Mouse (Mus musculus): ENCODE measurements at regions not wholly inside any gene's neighbourhood (a gene's known extent, or its start where the extent isn't known, plus 50 kb on each side); places are given as distances from the start of the nearest gene placed in this dataset.

DNA sequence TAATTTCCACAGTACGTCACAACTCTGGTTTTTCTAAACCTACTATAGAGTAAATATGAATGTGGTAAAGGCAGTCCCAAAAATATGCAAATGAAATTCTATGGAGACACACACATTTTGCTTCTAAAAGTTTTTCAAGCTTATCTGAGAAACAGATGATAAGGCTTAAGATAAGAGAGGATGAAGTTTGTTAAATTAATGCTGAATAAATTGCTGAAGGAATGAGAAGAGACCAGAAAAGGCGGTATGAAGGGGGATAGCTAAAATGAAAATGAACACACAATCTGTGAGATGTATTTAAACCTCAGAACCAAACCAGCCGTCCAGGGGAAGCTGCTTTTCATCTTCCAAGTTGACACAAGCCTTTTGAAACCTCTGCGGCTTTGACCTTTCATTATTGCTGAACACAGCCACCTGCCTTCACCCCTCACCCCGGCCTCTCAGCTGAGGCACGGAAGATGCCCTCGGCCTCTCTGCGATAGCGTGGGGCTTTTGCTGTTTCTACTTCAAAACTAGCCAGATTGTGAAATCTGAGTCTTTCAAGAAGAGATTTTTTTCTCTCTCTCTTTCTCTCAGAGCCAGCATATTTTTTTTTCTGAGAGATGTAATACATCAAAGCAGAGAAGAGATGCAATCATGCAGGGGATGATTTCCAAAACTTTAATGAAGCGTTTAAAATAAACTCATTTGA lies 328.7 kb upstream of the Rag2 start:
- intact Hi-C loops (cut with DNase I) = loop anchor here (2.0 to 5.0 kb wide), 2 partner anchors 124 to 169 kb away; no protein-coding TSS in a partner anchor
- DNase-seq (ENCODE audit: extremely low spot score in 1 of 2, low spot score in 2 of 2) = no peak
- no peak overlapping the region for H3K4me3 ChIP-seq
- H3K27ac ChIP-seq = peak overlapping the region; percentile 52
- TF ChIP-seq CTCF (IDR thresholded peaks at IDR 0.05) = no peak

- intact Hi-C loops (cut with DNase I) = loop anchor here (2.0 to 5.0 kb wide), 2 partner anchors 124 to 168 kb away; no protein-coding TSS in a partner anchor
- TF ChIP-seq CTCF (IDR thresholded peaks at IDR 0.05) = no peak
- DNase-seq (ENCODE audit: extremely low spot score in 1 of 2, low spot score in 2 of 2) = no peak
- Histone ChIP-seq H3K27ac (peak overlapping the region; percentile 52), H3K4me3 (no peak overlapping the region)
Observed at GRCm38 (mm10) chr2:101296369-101296682, 328.2 kb upstream of the Rag2 start.

DNA sequence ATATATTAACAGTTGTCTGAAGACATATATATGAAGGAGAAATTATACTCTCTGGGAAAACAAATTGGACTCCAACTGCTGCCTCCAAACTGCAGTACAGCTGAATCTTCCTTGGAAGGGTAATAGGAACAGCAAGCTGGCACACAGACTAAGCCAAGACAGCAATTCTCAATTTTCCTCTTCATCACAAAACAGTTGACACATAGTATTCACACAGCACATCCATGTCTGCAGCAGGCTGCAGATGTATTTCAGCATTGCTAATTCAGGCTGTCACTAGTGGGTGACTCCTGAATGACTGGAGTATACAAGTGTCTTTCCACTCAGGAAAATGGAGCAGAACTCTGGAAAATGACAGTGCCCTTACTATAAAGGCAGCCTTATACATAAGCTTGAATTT lies 327.7 kb upstream of the Rag2 start:
- TF ChIP-seq CTCF (IDR thresholded peaks at IDR 0.05) = no peak
- Histone ChIP-seq H3K27ac (peak overlapping the region; percentile 52; the same call in 1 of the 2 replicates), H3K4me3 (no peak overlapping the region)
- intact Hi-C loops (cut with DNase I) = loop anchor here (2.0 to 5.0 kb wide), 2 partner anchors 124 to 168 kb away; no protein-coding TSS in a partner anchor
- DNase-seq (ENCODE audit: extremely low spot score in 1 of 2, low spot score in 2 of 2) = no peak

DNA sequence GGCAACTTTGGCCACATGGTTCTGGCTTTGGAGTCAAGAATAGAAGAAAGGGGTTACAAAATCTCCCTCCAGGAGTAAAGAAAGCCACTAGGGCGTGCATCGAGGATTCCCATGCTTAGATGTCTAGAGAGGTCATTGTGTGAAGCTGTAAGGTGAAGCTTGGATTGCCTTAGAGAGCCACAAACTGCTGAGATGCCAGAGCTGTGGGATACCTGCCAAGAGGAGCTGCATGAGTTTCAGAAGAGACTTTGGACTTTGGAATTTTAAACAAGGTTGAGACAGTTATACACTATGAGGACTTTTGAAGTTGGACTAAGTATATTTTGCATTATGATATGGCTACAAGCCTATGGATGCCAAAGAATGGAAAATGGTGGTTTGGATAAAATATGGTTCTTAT lies 325.4 kb upstream of the Rag2 start:
- Histone ChIP-seq H3K4me3 (no peak overlapping the region), H3K27ac (no peak overlapping the region)
- TF ChIP-seq CTCF (IDR thresholded peaks at IDR 0.05) = no peak
- intact Hi-C loops (cut with DNase I) = loop anchor here (5.0 kb wide), 1 partner anchor 127 kb away; no protein-coding TSS in a partner anchor
- DNase-seq (ENCODE audit: extremely low spot score in 1 of 2, low spot score in 2 of 2) = no peak

- TF ChIP-seq CTCF (IDR thresholded peaks at IDR 0.05) = no peak
- intact Hi-C loops (cut with DNase I) = no loop called here
Observed at GRCm38 (mm10) chr2:101300106-101300505, 324.4 kb upstream of the Rag2 start.

GRCm38 (mm10) chr2:101321286-101321914 lies 303.1 kb upstream of the Rag2 start:
- no peak for TF ChIP-seq CTCF (IDR thresholded peaks at IDR 0.05)
- no peak overlapping the region for H3K4me3 ChIP-seq
- no peak for DNase-seq (ENCODE audit: extremely low spot score in 1 of 2, low spot score in 2 of 2)
- H3K27ac ChIP-seq = no peak overlapping the region
- intact Hi-C loops (cut with DNase I) = no loop called here

More at GRCm38 (mm10) chr2:101300106-101300505, 324.4 kb upstream of the Rag2 start:
- H3K27ac ChIP-seq = no peak overlapping the region; the same call in 1 of the 2 replicates
- no peak for DNase-seq (ENCODE audit: extremely low spot score in 1 of 2, low spot score in 2 of 2)
- H3K4me3 ChIP-seq = no peak overlapping the region

DNA sequence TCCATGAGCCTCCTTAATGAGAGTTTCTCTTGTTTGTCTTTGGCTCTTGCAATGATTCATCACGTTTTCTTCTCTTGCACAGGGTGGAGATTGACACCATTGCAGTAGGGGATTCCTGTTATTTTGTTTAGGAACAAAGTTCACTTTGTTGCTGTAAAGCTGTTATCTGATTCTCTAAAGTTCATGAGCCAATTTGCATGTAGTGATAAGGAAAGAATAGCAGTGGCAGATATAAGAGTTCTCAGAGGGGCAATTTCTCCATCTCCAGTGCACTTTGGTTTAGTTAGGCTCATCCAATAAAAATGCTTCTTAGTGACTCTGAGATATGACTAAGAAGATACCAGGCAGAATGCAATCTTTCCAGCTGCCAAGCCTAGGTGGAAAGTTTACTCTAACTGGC lies 267.8 kb upstream of the Rag2 start:
- TF ChIP-seq CTCF (IDR thresholded peaks at IDR 0.05) = no peak
- intact Hi-C loops (cut with DNase I) = no loop called here
- Histone ChIP-seq H3K4me3 (no peak overlapping the region), H3K27ac (no peak overlapping the region)
- no peak for DNase-seq (ENCODE audit: extremely low spot score in 1 of 2, low spot score in 2 of 2)

DNA sequence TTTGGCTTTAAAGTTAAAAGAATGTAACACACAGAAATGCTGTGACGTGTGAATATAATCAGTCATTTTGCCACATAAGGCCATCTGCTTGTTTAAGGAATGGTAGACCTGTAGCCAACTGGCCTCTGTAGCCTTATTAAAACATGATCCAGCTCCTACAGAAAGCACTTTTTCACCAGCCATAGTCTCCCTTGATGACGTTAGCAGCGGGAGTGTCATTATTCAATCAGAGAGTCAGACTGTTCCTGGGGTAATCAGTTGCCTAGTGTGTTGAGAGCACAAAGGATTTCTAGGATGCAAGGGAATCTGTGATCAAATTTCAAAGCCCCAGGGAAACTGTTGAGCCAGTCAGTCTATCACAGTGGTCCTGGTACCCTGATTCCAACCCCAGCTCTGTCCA lies 260.3 kb upstream of the Rag2 start:
- no peak for TF ChIP-seq CTCF (IDR thresholded peaks at IDR 0.05)
- Histone ChIP-seq H3K4me3 (no peak overlapping the region), H3K27ac (no peak overlapping the region)
- DNase-seq (ENCODE audit: extremely low spot score in 1 of 2, low spot score in 2 of 2) = no peak
- intact Hi-C loops (cut with DNase I) = no loop called here

GRCm38 (mm10) chr2:101368278-101368677 lies 256.2 kb upstream of the Rag2 start:
- TF ChIP-seq CTCF (IDR thresholded peaks at IDR 0.05) = no peak
- H3K4me3 ChIP-seq = no peak overlapping the region
- no peak for DNase-seq (ENCODE audit: extremely low spot score in 1 of 2, low spot score in 2 of 2)
- intact Hi-C loops (cut with DNase I) = no loop called here
- no peak overlapping the region for H3K27ac ChIP-seq

- no peak overlapping the region for H3K4me3 ChIP-seq
- intact Hi-C loops (cut with DNase I) = no loop called here
- TF ChIP-seq CTCF (IDR thresholded peaks at IDR 0.05) = no peak
- no peak for DNase-seq (ENCODE audit: extremely low spot score in 1 of 2, low spot score in 2 of 2)
- no peak overlapping the region for H3K27ac ChIP-seq
Observed at GRCm38 (mm10) chr2:101370991-101371736, 253.4 kb upstream of the Rag2 start.

DNA sequence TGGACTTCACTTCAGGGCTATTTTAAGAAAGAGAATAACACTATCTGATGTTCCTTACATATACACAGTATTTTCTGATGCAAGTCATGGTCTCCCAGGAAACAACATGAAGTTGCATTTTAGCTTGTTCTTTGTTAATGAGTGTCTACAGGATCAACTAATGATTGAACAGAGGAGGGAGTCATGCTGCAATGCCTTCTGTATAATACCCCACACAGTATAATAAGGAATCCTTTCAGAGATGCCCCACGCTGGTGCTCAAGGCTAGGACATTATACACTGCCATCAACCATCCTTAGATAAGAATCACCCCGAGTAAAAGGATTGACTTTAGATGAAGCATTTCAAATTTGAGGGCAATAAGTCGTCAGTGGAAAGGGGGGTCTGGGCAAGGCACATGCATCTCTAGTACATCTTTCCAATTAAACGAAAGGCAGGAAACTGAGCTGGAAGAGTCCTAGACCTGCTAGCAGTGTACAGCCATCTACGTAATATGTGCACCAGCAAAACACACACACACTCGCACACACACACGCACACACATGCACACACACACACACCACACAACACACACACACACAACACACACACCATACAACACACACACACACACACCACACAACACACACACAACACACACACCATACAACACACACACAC lies 252.6 kb upstream of the Rag2 start:
- intact Hi-C loops (cut with DNase I) = no loop called here
- no peak overlapping the region for H3K4me3 ChIP-seq
- DNase-seq (ENCODE audit: extremely low spot score in 1 of 2, low spot score in 2 of 2) = no peak
- no peak overlapping the region for H3K27ac ChIP-seq
- TF ChIP-seq CTCF (IDR thresholded peaks at IDR 0.05) = no peak

- Histone ChIP-seq H3K27ac (no peak overlapping the region), H3K4me3 (no peak overlapping the region)
- no peak for TF ChIP-seq CTCF (IDR thresholded peaks at IDR 0.05)
- intact Hi-C loops (cut with DNase I) = no loop called here
- DNase-seq (ENCODE audit: extremely low spot score in 1 of 2, low spot score in 2 of 2) = no peak
Observed at GRCm38 (mm10) chr2:101380595-101380994, 243.9 kb upstream of the Rag2 start.
